Mouse (Mus musculus): ENCODE results near the gene Pdcd2l. TPM values are rescaled to one million over a fixed set of nuclear protein-coding genes. Genes with fewer than 3 reads are reported as not detected.

Pdcd2l gene
- total RNA-seq (2021), result 10 to 100 TPM; 20.6 to 24.7 TPM
- long read RNA-seq, experiment 1, transcript Pdcd2l-201 (7 exons, 1,295 nt), result major isoform, 14 of 23 reads
- long read RNA-seq, experiment 1, partial matches to known transcripts, result 7 of 23 reads
- long read RNA-seq, experiment 1, other reads (novel, unspliced or antisense), result 2 of 23 reads
- long read RNA-seq, experiment 2, transcript Pdcd2l-201 (7 exons, 1,295 nt), result major isoform, 22 of 54 reads
- long read RNA-seq, experiment 2, partial matches to known transcripts, result 32 of 54 reads
- long read RNA-seq, experiment 2, other reads (novel, unspliced or antisense), result 0 of 54 reads

- DNase-seq (ENCODE audit: low spot score in 2 of 2), result peak; percentile 90 to 94
Observed at GRCm38 (mm10) chr7:34196132-34197128, at the start of gene Pdcd2l. Pdcd2l (minus strand) TSS chr7:34196661.

- DNase-seq (ENCODE audit: low spot score in 2 of 2), result peak; percentile 48 to 58
Observed at GRCm38 (mm10) chr7:34242176-34242575, 45.7 kb upstream of the Pdcd2l start.

- no peak for DNase-seq (ENCODE audit: low spot score in 2 of 2)
Observed at GRCm38 (mm10) chr7:34238086-34238485, 41.6 kb upstream of the Pdcd2l start.

- no peak for DNase-seq (ENCODE audit: low spot score in 2 of 2)
Observed at GRCm38 (mm10) chr7:34235602-34236001, 39.1 kb upstream of the Pdcd2l start.

- no peak for DNase-seq (ENCODE audit: low spot score in 2 of 2)
Observed at GRCm38 (mm10) chr7:34234610-34235561, 38.4 kb upstream of the Pdcd2l start.

- peak; percentile 99 to 100 for DNase-seq (ENCODE audit: low spot score in 2 of 2)
Observed at GRCm38 (mm10) chr7:34233909-34234609, 37.6 kb upstream of the Pdcd2l start.

- no peak for DNase-seq (ENCODE audit: low spot score in 2 of 2)
Observed at GRCm38 (mm10) chr7:34232785-34233725, 36.6 kb upstream of the Pdcd2l start.

GRCm38 (mm10) chr7:34230116-34230515, 33.7 kb upstream of the Pdcd2l start, which contains the start of gene Gpi1:
Gpi1 (minus strand) TSS chr7:34230336.
- DNase-seq (ENCODE audit: low spot score in 2 of 2), result peak; percentile 65 to 76

- DNase-seq (ENCODE audit: low spot score in 2 of 2), result peak; percentile 48 to 54
Observed at GRCm38 (mm10) chr7:34229691-34230111, 33.2 kb upstream of the Pdcd2l start.

GRCm38 (mm10) chr7:34229153-34229552, 32.7 kb upstream of the Pdcd2l start:
- no peak for DNase-seq (ENCODE audit: low spot score in 2 of 2)

- no peak for DNase-seq (ENCODE audit: low spot score in 2 of 2)
Observed at GRCm38 (mm10) chr7:34228641-34229040, 32.2 kb upstream of the Pdcd2l start.

GRCm38 (mm10) chr7:34226846-34227245, 30.4 kb upstream of the Pdcd2l start:
- no peak for DNase-seq (ENCODE audit: low spot score in 2 of 2)

- DNase-seq (ENCODE audit: low spot score in 2 of 2), result no peak
Observed at GRCm38 (mm10) chr7:34226086-34226485, 29.6 kb upstream of the Pdcd2l start.

- no peak for DNase-seq (ENCODE audit: low spot score in 2 of 2)
Observed at GRCm38 (mm10) chr7:34224308-34224707, 27.8 kb upstream of the Pdcd2l start.

- no peak for DNase-seq (ENCODE audit: low spot score in 2 of 2)
Observed at GRCm38 (mm10) chr7:34222340-34222739, 25.9 kb upstream of the Pdcd2l start.

GRCm38 (mm10) chr7:34221594-34222250, 25.3 kb upstream of the Pdcd2l start:
- no peak for DNase-seq (ENCODE audit: low spot score in 2 of 2)

GRCm38 (mm10) chr7:34218496-34218895, 22.0 kb upstream of the Pdcd2l start:
- no peak for DNase-seq (ENCODE audit: low spot score in 2 of 2)

GRCm38 (mm10) chr7:34216474-34216873, 20.0 kb upstream of the Pdcd2l start:
- no peak for DNase-seq (ENCODE audit: low spot score in 2 of 2)
